Comparison of ENCODE assay signal across 9 mouse cellular contexts in the genomic region with DNA sequence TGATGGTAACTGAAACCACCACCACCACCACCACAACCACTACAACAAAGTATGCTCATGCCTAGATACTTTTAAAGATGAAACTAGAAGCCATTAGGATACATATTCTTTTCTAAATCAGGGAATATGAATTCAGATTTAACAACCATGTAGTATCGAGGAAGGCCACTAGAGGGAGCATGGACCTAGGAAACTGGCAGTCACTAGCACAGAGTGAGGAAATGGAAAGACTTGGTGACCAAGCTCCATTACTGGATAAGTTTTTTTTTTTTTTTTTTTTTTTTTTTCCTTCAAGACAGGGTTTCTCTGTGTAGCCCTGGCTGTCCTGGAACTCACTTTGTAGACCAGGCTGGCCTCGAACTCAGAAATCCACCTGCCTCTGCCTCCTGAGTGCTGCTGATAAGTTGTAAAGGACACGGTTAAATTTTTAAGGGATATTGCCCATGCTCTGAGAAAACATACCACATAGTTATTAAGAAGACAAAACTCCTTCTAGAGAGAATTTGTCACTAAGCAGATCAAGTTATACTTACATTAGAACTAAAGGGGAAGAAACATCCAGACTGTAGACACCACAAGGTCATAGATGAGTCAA. TPM values are rescaled to one million over a fixed set of nuclear protein-coding genes. Genes with fewer than 3 reads are reported as not detected.
DNase-seq lines count a peak whose midpoint lies in the region; ATAC-seq and TF ChIP-seq lines count a peak whose summit lies in the region.
"Had no signal": no experiment of that assay in that cellular context is flagged by ENCODE, and none has a peak within 500 bp of the region (broad histone marks: within the 10 kb centered on the region; RNA-seq: fewer than 3 reads in every experiment).

No protein-coding gene starts in this region.

- TF ChIP-seq CTCF in hindbrain, postnatal 0 days (IDR thresholded peaks at IDR 0.05; ENCODE audit: low read depth): peak; percentile 88

- DNase-seq in heart, adult 11 months: peak; percentile 24
- DNase-seq in heart, embryonic 10.5 days (ENCODE audit: low spot score): no peak
- peak; percentile 50 for DNase-seq in thymus, postnatal 14 days
- DNase-seq in thymus, postnatal 25 days: no peak
- DNase-seq in embryo, embryonic 11 days: peak; percentile 77
- DNase-seq in hindbrain, postnatal 0 days (ENCODE audit: low spot score): peak; percentile 87
- peak; percentile 69 for DNase-seq in lung, postnatal 14 days
- no peak for DNase-seq in natural killer cell, adult 2 months (ENCODE audit: low spot score in 2 of 2)

- H3K9ac ChIP-seq in hindbrain, postnatal 0 days (replicated peaks; ENCODE audit: low read length): no peak overlapping the region

- no peaks in the 10 kb centered on the region for H3K36me3 ChIP-seq in heart, embryonic 10.5 days
- H3K36me3 ChIP-seq in hindbrain, postnatal 0 days (ENCODE audit: insufficient read depth, low read length): no peaks in the 10 kb centered on the region

- WGBS in heart, embryonic 10.5 days: 47% methylated on average over 3 of the region's 3 CpGs
- 45% methylated on average over 3 of the region's 3 CpGs for WGBS in hindbrain, postnatal 0 days

- H3K9me3 ChIP-seq in heart, embryonic 10.5 days: no peaks in the 10 kb centered on the region
- no peaks in the 10 kb centered on the region for H3K9me3 ChIP-seq in hindbrain, postnatal 0 days (ENCODE audit: low read length)

- no peak overlapping the region for H3K4me2 ChIP-seq in hindbrain, postnatal 0 days (ENCODE audit: low read depth, low read length)

- H3K27me3 ChIP-seq in heart, embryonic 10.5 days (ENCODE audit: insufficient read depth, poor library complexity, severe bottlenecking): no peaks in the 10 kb centered on the region
- no peaks in the 10 kb centered on the region for H3K27me3 ChIP-seq in hindbrain, postnatal 0 days (ENCODE audit: insufficient read depth, low read length)

- H3K27ac ChIP-seq in heart, embryonic 10.5 days: no peak overlapping the region
- H3K27ac ChIP-seq in hindbrain, postnatal 0 days: no peak overlapping the region

- H3K4me3 ChIP-seq in heart, embryonic 10.5 days: no peak overlapping the region
- H3K4me3 ChIP-seq in hindbrain, postnatal 0 days (ENCODE audit: low read length): no peak overlapping the region

- peak; percentile 66; the same call in 1 of the 2 replicates for ATAC-seq in hindbrain, postnatal 0 days

- no peaks in the 10 kb centered on the region for H3K4me1 ChIP-seq in heart, embryonic 10.5 days
- H3K4me1 ChIP-seq in hindbrain, postnatal 0 days (ENCODE audit: insufficient read depth, low read length): no peaks in the 10 kb centered on the region

RNA-seq across cellular contexts. Expression of gene Glycam1, which starts 12.7 kb away (rescaled TPM):
- not detected in 2 replicates for polyA plus RNA-seq in heart, embryonic 10.5 days (2016; fragmentation: Nextera tagmentation; extraction: Ambion mirVana)
- not detected in 2 replicates for total RNA-seq in hindbrain, postnatal 0 days (2014; rRNA removed)
- polyA plus RNA-seq in hindbrain, postnatal 0 days (2015; fragmentation: Nextera tagmentation; extraction: Ambion mirVana): not detected in 2 replicates
- polyA plus RNA-seq: liver, embryonic 16.5 days had no signal

RNA-seq across cellular contexts. Expression of gene Ppp1r1a, which starts 14.4 kb away (rescaled TPM):
- 57.4 and 77.3 TPM in 2 replicates for polyA plus RNA-seq in heart, embryonic 10.5 days (2016; fragmentation: Nextera tagmentation; extraction: Ambion mirVana)
- total RNA-seq in hindbrain, postnatal 0 days (2014; rRNA removed): 111 and 122 TPM in 2 replicates
- 196 and 197 TPM in 2 replicates for polyA plus RNA-seq in hindbrain, postnatal 0 days (2015; fragmentation: Nextera tagmentation; extraction: Ambion mirVana)

RNA-seq across cellular contexts. Expression of gene Pde1b, which starts 49.4 kb away (rescaled TPM):
- polyA plus RNA-seq in heart, embryonic 10.5 days (2016; fragmentation: Nextera tagmentation; extraction: Ambion mirVana): 3.8 and 4.4 TPM in 2 replicates
- total RNA-seq in hindbrain, postnatal 0 days (2014; rRNA removed): 116 and 127 TPM in 2 replicates
- polyA plus RNA-seq in hindbrain, postnatal 0 days (2015; fragmentation: Nextera tagmentation; extraction: Ambion mirVana): 67.2 and 67.6 TPM in 2 replicates

Comparison
In these comparisons a context has a peak if more than half of its experiments do, and no peak if none do; other contexts are left out.
1. DNase-seq: peak in heart, adult 11 months (single experiment), thymus, postnatal 14 days (single experiment), embryo, embryonic 11 days (single experiment), hindbrain, postnatal 0 days (single experiment) and lung, postnatal 14 days (single experiment); none in heart, embryonic 10.5 days (single experiment), thymus, postnatal 25 days (single experiment) and natural killer cell, adult 2 months (0 of 2).
2. RNA of gene Pde1b, which starts 49.4 kb away (polyA plus RNA-seq): 67.2 to 67.6 TPM in hindbrain, postnatal 0 days; 3.8 to 4.4 TPM in heart, embryonic 10.5 days; every median in the first group is over 10 times any median in the second.